Mouse (Mus musculus) urinary bladder, postnatal 4 days (tissue): ENCODE measurements around the gene Krtap28-13.

Source experiments
- DNase-seq, 2 experiments: peaks; one replicate each; pipeline ENCODE4 v3.0.0; 2021 to 2022; ENCODE audit warnings: low spot score in 2 of 2

Gene Krtap28-13

GRCm38 (mm10) chr1:83060643-83061042, at the start of gene Krtap28-13:
TSS of gene Krtap28-13 (plus strand) at chr1:83060930.
- DNase-seq = no peak

GRCm38 (mm10) chr1:83014477-83014876, 46.3 kb upstream of the Krtap28-13 start:
- DNase-seq = no peak

- DNase-seq = no peak
Observed at GRCm38 (mm10) chr1:83015329-83015879, 45.3 kb upstream of the Krtap28-13 start.

- no peak for DNase-seq
Observed at GRCm38 (mm10) chr1:83016556-83016955, 44.2 kb upstream of the Krtap28-13 start.

- no peak for DNase-seq
Observed at GRCm38 (mm10) chr1:83031950-83032349, 28.8 kb upstream of the Krtap28-13 start.

GRCm38 (mm10) chr1:83032508-83032907, 28.2 kb upstream of the Krtap28-13 start:
- no peak for DNase-seq

- no peak for DNase-seq
Observed at GRCm38 (mm10) chr1:83034509-83034908, 26.2 kb upstream of the Krtap28-13 start.

- no peak for DNase-seq
Observed at GRCm38 (mm10) chr1:83036892-83037667, 23.6 kb upstream of the Krtap28-13 start.

GRCm38 (mm10) chr1:83038109-83038672, 22.5 kb upstream of the Krtap28-13 start, which contains the start of gene Slc19a3:
TSS of gene Slc19a3 (minus strand) at chr1:83038448.
- no peak for DNase-seq

GRCm38 (mm10) chr1:83039080-83039479, 21.6 kb upstream of the Krtap28-13 start:
- no peak for DNase-seq

- no peak for DNase-seq
Observed at GRCm38 (mm10) chr1:83042380-83042779, 18.4 kb upstream of the Krtap28-13 start, which contains the start of gene Krtap28-10. TSS of gene Krtap28-10 (minus strand) at chr1:83042480.

- no peak for DNase-seq
Observed at GRCm38 (mm10) chr1:83044882-83045427, 15.8 kb upstream of the Krtap28-13 start, which contains the start of gene Gm47969. TSS of gene Gm47969 (plus strand) at chr1:83044932.

- DNase-seq = no peak
Observed at GRCm38 (mm10) chr1:83058481-83058880, 2.2 kb upstream of the Krtap28-13 start.

GRCm38 (mm10) chr1:83059278-83059677, 1.5 kb upstream of the Krtap28-13 start, which contains the start of gene A030005K14Rik:
TSS of gene A030005K14Rik (minus strand) at chr1:83059378.
- no peak for DNase-seq

- no peak for DNase-seq
Observed at GRCm38 (mm10) chr1:83064851-83065250, 4.1 kb downstream of the Krtap28-13 start.

GRCm38 (mm10) chr1:83066577-83066976, 5.8 kb downstream of the Krtap28-13 start:
- DNase-seq = no peak

- DNase-seq = no peak
Observed at GRCm38 (mm10) chr1:83067205-83067604, 6.5 kb downstream of the Krtap28-13 start.

GRCm38 (mm10) chr1:83075526-83076189, 14.9 kb downstream of the Krtap28-13 start:
- no peak for DNase-seq

- no peak for DNase-seq
Observed at GRCm38 (mm10) chr1:83076190-83076917, 15.6 kb downstream of the Krtap28-13 start.

- no peak for DNase-seq
Observed at GRCm38 (mm10) chr1:83077016-83077415, 16.3 kb downstream of the Krtap28-13 start.

- no peak for DNase-seq
Observed at GRCm38 (mm10) chr1:83084790-83085189, 24.1 kb downstream of the Krtap28-13 start.
